Mouse (Mus musculus) skeletal muscle tissue, adult 2 months (tissue): ENCODE results near the gene Prkca.
A peak's percentile ranks its signal among the peaks of the same experiment; 100 is the strongest.

Experiments
- DNase-seq: peaks from one replicate; pipeline ENCODE4 v3.0.0-alpha.2; 2012; ENCODE audit warnings: low read depth, low spot score

Gene Prkca

DNA sequence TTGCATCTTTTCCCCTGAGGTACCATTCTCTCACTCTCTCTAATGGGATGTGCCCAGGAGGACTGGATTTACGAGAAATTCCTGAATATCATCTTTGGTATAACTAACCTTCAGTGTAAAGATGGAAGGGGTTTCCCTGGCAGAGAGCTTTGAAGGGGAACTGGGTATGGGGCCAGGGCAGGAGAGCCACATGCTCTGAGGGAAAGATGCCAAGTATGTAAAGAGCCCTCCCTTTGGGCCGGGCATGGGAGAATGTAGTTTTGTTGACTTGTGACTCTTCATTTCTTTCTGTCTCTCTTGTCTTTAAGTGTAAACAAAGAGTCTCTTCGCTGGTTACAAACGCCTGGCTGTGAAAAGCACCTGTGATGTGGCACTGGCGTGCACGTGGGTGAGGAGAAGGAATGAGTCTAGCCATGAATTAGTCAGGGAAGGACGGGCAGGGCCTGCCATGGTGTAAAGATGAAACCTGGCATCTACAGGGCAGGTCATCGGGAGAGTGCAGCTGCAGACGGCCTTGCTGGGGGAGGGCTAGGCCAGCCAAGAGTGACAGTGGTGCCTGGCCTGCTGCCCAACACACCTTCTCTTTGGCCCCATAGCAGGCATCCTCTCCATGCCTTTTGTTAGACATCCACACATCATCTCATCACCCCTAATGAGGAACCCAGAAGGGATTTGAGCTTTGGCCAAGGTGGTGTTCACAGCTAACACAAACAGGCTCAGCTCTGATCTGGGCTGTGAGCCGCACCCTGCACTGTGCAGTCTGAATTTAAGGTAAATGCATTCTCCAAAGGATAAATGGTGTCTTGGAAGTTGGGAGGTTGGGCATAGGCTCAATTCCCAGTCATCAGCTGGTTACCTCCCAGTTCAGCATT, 388.3 kb downstream of the Prkca start:
- DNase-seq = no peak

DNA sequence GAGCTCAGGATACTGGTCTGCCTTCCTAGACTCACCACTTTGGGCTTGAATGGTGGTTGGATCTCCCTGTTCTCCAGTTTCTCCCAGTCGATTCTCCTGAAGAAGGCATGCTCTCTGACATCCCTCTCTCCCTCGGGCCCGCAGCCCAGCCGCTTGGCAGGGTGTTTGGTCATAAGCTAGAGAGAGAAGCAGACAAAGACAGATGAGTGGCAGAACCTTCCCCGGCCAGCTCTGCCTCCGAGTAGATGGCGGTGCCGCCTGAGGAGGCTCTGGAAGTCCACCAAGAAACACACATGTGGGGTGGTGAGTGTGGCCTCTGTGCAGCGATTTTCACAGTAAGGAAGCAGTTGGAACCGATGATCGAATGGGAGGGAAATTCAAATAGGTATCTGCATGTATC, 392.3 kb downstream of the Prkca start:
- no peak for DNase-seq

DNA sequence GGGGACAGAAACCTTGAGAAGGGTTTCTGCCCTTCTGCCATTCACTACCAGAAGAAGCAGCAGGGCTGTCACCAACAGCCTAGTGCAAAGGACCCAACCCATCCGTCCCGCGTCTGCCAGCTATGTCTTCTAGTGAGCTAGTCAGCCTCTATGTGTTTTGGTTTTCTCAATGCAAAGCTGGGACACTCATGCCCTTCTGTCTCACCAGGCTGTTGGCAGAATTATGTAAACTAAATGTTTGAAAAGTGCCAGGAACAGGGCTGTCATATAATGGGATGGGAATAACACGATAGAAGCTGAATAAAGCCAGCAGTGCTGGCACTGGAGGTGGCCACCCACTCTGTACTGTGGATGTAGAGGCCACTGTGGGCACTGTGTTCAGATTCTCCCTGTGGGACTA, 393.1 kb downstream of the Prkca start:
- DNase-seq = no peak

DNA sequence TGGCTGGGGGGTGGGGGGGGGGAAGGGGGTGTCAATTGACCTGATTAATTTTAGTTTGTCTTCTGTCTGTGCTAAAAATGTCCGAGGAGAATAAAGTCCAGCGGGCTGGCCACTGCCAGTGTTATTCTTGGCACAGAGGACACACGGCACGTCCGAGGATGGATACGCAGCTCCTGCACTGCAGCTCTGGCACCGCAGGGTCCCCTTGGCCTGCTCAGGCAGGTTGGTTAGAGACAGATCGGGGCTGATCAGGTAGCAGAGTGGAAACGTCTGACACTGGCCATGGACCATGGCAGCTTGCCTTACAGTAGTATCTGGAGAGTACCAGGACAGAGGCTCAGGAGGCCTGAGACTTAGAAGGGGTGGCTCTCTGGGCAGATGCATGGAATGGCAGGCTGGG, 393.5 kb downstream of the Prkca start:
- DNase-seq = peak; percentile 26

DNA sequence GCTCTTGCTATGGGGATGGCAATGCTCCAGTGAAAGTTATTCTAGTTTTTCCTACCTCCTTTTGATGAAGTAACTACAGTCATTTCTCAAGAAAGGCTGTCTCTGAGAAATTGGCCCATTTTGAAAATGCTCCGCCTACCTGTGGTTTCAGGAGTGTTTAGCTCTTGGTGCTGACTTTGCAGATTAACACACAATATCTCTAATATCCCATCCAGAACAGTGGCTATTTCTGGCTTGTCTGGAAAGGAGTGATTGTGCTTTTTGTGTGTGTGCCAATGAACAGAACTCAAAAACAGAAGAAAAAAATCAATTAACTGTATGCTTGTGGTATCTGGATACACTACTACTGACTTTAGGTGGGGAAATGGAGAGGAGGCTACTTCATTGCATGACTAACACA, 395.8 kb downstream of the Prkca start:
- no peak for DNase-seq

DNA sequence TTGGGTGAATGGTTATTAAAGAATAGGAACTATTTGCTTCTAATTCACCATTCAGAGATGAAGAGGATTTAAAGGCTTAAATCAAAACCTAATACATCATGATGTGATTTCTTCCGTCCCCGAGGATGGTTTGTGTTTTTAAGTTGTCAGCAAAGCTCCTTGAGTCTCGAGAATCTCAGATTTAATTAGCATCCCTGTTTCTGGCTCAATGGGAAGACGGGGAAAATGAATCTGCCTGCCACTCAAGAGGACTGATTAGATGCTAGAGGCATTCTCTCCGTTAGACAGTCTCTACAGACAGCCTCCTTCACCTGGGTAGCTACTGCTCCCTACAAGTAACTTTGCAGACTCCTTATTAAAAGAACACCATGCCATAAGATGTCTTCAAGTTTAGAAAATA, 396.9 kb downstream of the Prkca start:
- no peak for DNase-seq

DNA sequence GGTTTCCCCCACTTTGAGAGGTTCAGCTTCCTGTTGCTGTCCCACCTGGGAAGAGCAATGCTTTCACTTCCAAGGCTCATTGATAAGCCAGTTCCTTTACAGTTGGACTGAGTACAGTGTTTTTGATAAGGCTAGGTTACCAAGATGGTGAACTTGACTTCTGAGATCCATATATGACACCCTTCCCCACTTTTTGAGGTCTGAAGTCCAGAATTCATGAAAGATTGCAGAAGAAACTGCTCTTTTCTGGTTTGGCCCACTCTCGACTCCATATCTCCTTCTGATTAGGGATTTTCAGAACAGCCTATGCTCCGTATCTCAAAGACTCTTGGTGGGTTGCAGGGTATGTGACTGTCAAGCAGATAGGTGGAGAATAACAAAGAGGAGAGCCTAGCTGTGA, 406.8 kb downstream of the Prkca start:
- no peak for DNase-seq

DNA sequence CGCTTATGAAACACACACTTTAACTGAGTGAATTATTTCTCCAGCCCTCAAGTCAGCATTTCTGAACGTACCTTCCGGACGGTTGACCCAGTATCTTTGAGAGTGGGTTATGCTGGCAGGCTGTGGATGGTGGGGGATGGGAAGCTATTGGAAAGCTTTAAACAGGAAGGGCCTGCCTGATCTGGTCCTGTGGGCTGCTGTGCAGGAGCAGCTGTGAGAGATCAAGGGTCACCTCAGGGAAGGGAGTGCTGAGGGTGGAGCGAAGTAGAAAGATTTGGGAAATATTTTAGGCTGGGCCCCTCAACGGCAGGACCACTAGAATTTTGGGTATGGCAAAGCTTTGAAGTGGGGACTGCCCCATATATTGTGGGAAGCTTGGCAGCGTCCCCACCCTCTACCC, 412.0 kb downstream of the Prkca start:
- no peak for DNase-seq

DNA sequence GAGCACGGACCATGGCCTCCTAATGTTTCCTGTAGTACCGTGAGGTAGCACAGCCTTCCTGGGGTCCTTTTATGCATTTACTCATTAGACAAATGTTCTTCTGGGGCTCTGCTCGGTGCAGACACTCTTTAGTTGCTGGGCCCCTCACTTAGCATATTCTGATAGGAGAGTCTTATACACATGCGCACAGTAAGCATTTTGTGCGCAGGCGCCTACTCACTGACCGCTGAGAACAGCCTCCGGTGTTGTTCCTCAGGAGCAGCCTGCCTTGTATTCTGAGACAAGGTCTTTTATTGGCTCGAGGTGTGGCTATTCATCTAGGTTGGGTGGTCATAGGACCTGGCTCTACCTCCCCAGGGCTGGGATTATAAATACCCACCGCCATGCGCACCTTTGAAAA, 412.4 kb downstream of the Prkca start:
- no peak for DNase-seq

DNA sequence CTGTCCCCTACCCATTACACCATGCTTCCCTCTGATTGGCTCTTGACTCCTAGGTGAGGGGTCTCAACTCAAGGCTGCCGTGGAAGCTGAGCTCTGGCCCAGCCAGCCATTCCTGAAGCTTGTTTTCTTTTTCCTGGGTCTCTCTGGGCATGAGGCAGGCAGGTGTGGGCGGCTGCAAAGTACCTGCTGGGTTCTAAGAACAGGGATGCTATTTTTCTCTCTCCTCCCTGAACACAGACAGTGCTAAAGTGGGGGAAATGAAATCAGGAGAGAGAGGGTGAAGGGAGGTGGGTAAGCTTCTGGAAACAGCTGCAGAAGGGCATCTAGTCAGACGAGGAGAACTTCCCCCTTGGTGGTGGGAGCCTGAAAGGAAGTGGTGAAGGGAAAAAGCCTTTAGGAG, 414.0 kb downstream of the Prkca start:
- no peak for DNase-seq

DNA sequence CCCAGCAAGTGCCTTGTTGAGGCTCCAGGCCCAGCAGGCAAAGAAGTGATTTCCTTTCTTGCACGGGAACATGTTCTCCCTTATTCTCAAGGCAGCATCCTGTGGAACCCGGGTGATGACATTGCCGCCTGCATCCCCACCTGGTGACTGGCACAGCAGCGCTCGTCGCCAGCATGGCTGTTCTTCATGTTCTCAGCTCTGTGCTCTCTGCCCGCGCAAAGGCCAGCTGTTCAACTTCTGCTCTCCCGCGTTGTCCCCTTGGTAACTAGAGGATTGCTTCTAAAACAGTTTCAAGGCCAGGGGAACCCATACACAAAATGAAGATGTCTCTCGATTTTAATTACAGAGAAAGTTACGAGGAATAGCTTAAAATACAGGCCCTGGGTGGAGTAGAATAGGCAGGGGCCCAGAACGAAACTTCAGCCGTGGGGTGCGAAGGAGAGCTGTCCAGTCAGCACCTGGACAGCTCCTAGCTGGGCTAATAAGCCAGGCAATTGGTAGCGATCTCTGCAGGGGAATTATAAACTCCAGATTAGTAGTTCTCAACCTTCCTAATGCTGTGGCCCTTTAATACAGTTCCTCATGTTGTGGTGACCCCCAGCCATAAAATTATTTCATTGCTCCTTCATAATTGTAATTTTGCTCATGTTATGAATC, 423.7 kb downstream of the Prkca start:
- no peak for DNase-seq

DNA sequence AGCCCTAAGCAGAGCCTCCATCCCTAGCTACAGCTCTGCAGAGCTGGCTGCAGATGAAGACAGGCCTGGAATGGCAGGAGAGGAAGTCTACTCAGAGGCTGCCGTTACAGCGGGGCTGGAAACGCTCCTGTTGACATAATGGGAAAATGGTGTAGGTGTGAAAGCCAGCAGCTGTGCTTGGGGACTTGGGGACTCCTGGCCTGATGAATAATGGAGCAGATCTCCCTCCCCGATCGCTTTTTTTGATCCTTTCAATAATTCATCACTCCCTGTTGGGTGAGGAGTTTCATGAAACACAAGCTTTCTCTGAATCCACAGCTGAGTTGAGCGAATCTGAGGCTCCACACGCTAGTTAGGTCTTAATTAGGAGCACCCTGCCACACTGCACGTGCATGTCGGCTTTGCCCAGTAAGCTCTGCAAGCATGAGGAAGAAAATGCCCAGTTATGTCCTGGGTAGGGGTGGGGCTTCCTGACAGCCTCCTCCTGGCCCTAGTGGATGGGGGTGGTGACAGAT, 425.9 kb downstream of the Prkca start:
- no peak for DNase-seq

DNA sequence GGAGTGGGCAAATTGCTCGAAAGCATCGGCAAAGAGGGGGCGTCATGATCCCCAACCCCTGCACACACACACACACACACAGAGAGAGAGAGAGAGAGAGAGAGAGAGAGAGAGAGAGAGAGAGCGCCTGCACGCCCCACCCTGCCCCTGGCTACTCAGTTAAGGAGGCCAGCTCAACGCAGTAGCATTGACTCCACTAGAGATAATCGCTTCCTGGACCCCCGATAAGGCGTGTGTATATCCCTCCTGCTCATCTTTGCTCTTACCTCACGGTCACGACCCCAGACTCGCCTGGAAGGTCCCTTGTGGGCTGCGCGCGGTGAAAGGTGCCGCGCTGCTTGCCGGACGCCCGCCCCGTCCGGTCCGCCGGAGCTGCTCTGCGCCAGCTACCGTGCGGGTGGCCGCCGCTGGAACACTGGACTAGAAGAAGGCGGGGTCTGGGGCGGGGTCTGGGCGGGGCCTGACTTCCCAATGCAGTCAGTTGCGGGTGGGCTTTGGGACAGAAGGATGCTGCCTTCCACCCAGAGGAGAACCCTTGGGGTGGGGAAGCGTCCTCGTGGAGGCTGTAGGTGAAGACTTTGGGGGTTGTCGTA, 429.0 kb downstream of the Prkca start, which contains the start of gene Cacng5:
Cacng5 (minus strand) TSS at position 422 of the 593 bp plus-strand sequence.
- no peak for DNase-seq

DNA sequence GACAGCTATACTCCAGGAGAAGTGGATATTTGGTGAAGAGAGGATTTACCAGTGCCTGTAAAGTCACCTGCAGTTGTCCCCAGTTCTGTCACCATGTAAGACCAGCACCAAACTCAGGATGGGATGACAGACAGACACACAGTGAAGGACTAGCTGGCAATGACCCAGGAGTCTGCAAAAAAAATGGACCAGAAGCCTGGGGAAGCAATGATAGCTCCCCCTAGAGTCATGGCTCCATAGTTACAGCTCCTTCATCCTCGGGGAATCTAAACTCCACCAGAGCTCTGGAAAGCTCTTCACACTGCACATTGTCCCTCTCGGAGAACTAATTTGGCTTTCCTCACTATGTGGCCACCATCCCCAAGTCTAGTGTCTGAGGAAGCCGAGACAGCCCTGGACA, 430.4 kb downstream of the Prkca start:
- no peak for DNase-seq

DNA sequence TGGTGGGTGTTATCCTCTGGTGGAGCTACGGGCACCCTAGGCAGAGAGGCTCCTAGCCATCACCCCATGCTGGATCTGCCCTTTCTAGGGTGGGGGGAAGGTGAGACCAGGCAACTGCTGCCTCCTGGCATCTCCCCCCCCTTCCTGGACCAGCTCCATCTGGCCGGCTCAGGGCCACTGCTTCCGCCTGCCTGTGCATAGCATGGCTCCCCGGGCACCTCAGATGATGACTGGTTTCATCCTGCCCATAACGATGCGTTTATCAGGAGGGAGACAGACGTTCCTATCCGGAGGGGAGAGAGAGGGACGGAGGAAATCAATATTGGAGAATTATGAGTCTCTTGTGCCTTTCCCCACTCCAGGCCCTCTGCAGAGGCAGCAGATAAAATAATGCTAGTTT, 438.4 kb downstream of the Prkca start:
- no peak for DNase-seq

DNA sequence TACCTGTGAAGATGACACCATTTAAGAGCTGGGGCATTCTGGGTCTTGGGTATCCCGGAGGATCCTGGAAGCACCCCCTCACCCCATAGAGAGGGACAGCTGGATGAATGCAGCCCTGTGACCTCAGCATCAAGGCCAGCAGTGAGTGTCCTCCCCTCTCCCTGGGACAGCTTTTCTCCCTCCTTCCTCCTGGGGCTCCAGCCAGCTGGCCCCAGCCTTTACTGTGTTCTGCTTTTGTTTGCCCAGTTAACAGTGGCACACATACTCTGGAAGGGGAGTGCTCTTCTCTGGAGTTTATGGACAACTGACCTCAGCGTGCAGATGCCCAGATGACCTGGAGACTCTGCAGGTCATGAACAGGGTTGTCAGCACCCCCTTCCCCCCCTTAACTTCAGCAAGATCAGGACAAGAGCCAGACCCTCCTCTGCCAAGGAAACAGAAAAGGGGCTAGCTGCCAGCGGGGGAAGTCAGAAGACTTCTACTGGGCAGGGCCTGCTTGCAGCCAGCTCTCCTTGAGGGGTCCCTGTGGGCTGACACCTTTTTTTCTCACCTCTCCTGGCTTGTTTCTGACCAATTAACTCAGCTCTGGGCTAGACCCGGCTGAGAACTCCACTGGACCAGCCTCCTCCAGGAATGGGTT, 439.6 kb downstream of the Prkca start:
- DNase-seq = no peak

DNA sequence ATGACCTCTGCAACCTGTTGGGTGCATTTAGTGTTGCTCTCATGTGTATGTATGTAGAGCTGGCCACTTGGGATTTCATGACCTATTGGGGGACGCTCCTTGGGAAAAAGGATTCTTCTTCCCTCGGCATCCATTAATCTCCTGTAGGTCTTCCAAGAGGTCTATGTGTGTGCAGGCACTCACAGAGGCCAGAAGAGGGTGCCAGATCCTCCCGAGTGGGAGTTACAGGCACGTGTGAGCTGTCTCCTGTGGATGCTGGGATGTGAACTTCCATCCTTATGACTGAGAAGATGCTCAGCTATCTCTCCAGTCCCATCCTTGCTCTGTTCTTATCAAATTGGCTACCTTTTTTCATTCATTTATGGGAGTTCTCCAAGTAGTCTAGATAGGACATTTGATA, 443.3 kb downstream of the Prkca start:
- no peak for DNase-seq

DNA sequence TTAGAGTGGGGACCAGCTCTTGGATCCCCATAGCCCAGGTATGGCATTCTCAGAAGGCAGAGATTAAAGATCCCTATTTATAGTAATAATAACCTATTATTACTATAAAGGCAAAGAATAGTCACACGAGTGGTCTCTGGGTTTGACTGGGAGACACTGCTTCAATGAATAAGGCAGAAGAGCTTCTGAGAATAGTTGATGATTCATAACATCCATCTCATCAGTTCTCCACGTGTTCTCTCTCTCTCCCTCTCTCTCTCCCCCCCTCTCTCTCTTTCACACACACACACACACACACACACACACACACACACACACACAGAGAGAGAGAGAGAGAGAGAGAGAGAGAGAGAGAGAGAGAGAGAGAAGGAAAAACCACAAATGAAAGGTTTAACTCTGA, 445.0 kb downstream of the Prkca start:
- DNase-seq = no peak

DNA sequence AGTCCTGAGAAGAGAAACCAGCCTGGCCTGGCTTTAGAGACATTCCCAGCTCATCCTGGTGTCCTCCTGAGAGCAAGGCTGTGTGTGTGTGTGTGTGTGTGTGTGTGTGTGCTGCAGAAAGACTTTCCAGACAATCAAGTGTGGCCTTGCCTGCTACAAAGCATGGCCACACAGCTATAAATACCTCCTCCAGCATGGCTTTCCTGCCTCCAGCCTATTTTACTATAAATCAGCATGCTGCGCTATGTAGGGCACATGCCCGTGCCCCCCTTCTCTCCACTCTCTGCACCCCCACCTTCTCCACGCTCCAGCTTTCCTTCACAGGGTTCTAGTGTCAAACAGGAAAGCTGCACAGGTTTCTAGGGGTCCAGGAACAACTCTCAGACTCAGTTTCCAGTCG, 448.1 kb downstream of the Prkca start:
- DNase-seq = no peak

DNA sequence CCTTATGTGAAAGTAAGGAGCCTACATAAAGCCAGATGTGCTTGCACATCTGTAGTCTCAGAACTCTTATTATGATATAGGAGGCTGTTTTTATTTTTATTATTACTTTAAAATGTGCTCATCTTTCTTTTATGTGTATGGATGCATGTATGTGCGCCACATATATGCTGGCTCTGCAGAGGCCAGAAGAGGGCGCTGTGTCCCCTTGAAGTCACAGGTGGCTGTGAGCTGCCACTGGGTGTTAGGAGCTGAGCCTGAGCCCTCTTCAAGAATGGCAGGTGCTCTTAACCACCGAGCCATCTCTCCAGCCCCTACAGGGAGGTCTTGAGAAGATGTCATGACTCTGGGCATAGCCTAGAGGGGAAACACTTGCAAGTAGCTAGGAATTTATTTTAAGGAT, 452.4 kb downstream of the Prkca start:
- DNase-seq = no peak

DNA sequence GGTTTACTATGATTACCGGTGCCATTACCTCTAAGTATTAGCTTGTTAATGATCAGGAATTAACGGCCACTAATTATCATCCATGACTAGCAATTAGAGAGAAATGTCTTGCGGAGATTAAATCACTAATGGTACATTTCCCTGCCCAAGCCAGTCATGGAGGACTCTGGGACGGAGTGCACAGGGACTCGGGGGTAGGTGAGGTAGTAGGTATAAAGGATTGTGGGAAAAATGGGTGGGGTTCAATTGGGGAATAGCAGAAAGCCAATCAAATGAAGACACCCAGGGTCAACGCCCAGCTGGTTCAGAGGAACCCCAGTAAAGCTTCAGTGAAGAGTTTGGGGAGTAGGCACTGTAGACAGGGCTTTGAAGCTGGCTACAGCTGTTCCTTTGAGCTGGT, 456.4 kb downstream of the Prkca start:
- DNase-seq = no peak
